Mouse (Mus musculus): ENCODE results near the gene Slc44a2. TPM values are rescaled to one million over a fixed set of nuclear protein-coding genes. Genes with fewer than 3 reads are reported as not detected.

The Slc44a2 gene
- polyA plus RNA-seq, 1 experiment from 2014 or later = 86.0 TPM

DNA sequence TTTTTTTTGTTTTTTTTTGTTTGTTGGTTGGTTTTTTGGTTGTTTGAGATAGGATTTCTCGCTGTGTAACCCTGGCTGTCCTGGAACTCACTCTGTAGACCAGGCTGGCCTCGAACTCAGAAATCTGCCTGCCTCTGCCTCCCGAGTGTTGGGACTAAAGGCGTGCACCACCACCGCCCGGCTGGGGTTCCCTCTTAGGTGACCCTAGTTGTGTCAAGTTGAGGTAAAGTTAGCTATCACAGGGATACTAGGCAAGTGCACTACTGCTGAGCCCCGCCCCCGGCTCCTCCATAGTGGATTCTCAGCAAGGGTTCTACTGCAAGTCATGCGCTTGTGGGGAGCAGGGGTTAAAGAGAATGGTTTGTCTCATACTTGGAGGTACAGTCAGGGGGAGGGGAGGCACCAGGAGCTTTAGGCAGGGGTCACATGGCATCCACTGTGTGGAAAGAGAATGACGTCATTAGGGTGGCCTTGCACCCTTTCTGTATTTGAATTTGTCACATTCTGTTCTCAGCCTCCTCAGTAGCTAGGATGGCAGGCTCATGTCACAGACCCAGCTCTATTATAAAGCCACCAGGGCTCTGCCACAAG, 9.3 kb downstream of the Slc44a2 start:
- Histone ChIP-seq H3K27me3 (ENCODE audit: control insufficient read depth, insufficient read depth, low read length) (no peaks in the 10 kb centered on the region), H3K9me3 (replicated peaks; ENCODE audit: control insufficient read depth, low read length) (no peaks in the 10 kb centered on the region), H3K4me1 (ENCODE audit: control insufficient read depth, insufficient read depth, low read length) (no peaks in the 10 kb centered on the region; the same call in 1 of the 2 replicates), H3K9ac (replicated peaks; ENCODE audit: low read length) (no peak overlapping the region), H3K4me2 (ENCODE audit: low read depth, low read length) (no peak overlapping the region), H3K27ac (replicated peaks; ENCODE audit: low read depth, low read length) (no peak overlapping the region), H3K4me3 (ENCODE audit: low read depth, low read length) (no peak overlapping the region), H3K36me3 (replicated peaks; ENCODE audit: control insufficient read depth, insufficient read depth, low read depth, low read length) (no peaks in the 10 kb centered on the region)
- WGBS = 94% methylated on average over 10 of the region's 10 CpGs
- DNase-seq (ENCODE audit: low spot score) = no peak
- ATAC-seq (replicated peaks; ENCODE audit: insufficient number of reproducible peaks, low FRiP score, low TSS enrichment, low read depth) = no peak

- no peak overlapping the region for H3K4me3 ChIP-seq (ENCODE audit: low read depth, low read length)
- DNase-seq (ENCODE audit: low spot score) = no peak
- H3K9me3 ChIP-seq (replicated peaks; ENCODE audit: control insufficient read depth, low read length) = no peaks in the 10 kb centered on the region
- H3K4me2 ChIP-seq (ENCODE audit: low read depth, low read length) = no peak overlapping the region
- no peaks in the 10 kb centered on the region; the same call in 1 of the 2 replicates for H3K4me1 ChIP-seq (ENCODE audit: control insufficient read depth, insufficient read depth, low read length)
- no peak overlapping the region for H3K27ac ChIP-seq (replicated peaks; ENCODE audit: low read depth, low read length)
- 87% methylated on average over 12 of the region's 12 CpGs for WGBS
- no peaks in the 10 kb centered on the region for H3K36me3 ChIP-seq (replicated peaks; ENCODE audit: control insufficient read depth, insufficient read depth, low read depth, low read length)
- no peak overlapping the region for H3K9ac ChIP-seq (replicated peaks; ENCODE audit: low read length)
- no peaks in the 10 kb centered on the region for H3K27me3 ChIP-seq (ENCODE audit: control insufficient read depth, insufficient read depth, low read length)
- ATAC-seq (replicated peaks; ENCODE audit: insufficient number of reproducible peaks, low FRiP score, low TSS enrichment, low read depth) = no peak
Measured at GRCm38 (mm10) chr9:21331365-21332140, 11.1 kb downstream of the Slc44a2 start.

GRCm38 (mm10) chr9:21332161-21333061, 11.9 kb downstream of the Slc44a2 start:
- H3K4me3 ChIP-seq (ENCODE audit: low read depth, low read length) = no peak overlapping the region
- H3K4me2 ChIP-seq (ENCODE audit: low read depth, low read length) = no peak overlapping the region
- DNase-seq (ENCODE audit: low spot score) (peak; percentile 9), ATAC-seq (replicated peaks; ENCODE audit: insufficient number of reproducible peaks, low FRiP score, low TSS enrichment, low read depth) (peak; percentile 8; the same call in 1 of the 2 replicates)
- no peaks in the 10 kb centered on the region for H3K9me3 ChIP-seq (replicated peaks; ENCODE audit: control insufficient read depth, low read length)
- no peaks in the 10 kb centered on the region for H3K36me3 ChIP-seq (replicated peaks; ENCODE audit: control insufficient read depth, insufficient read depth, low read depth, low read length)
- H3K4me1 ChIP-seq (ENCODE audit: control insufficient read depth, insufficient read depth, low read length) = no peaks in the 10 kb centered on the region; the same call in 1 of the 2 replicates
- 40% methylated on average over 9 of the region's 9 CpGs for WGBS
- no peaks in the 10 kb centered on the region for H3K27me3 ChIP-seq (ENCODE audit: control insufficient read depth, insufficient read depth, low read length)
- H3K9ac ChIP-seq (replicated peaks; ENCODE audit: low read length) = no peak overlapping the region
- no peak overlapping the region for H3K27ac ChIP-seq (replicated peaks; ENCODE audit: low read depth, low read length)

GRCm38 (mm10) chr9:21333523-21333922, 13.0 kb downstream of the Slc44a2 start:
- Histone ChIP-seq H3K4me1 (ENCODE audit: control insufficient read depth, insufficient read depth, low read length) (no peaks in the 10 kb centered on the region; the same call in 1 of the 2 replicates), H3K36me3 (replicated peaks; ENCODE audit: control insufficient read depth, insufficient read depth, low read depth, low read length) (no peaks in the 10 kb centered on the region), H3K27me3 (ENCODE audit: control insufficient read depth, insufficient read depth, low read length) (no peaks in the 10 kb centered on the region), H3K27ac (replicated peaks; ENCODE audit: low read depth, low read length) (no peak overlapping the region), H3K9me3 (replicated peaks; ENCODE audit: control insufficient read depth, low read length) (no peaks in the 10 kb centered on the region), H3K9ac (replicated peaks; ENCODE audit: low read length) (no peak overlapping the region), H3K4me2 (ENCODE audit: low read depth, low read length) (no peak overlapping the region), H3K4me3 (ENCODE audit: low read depth, low read length) (no peak overlapping the region)
- 88% methylated on average over 1 of the region's 1 CpGs for WGBS
- no peak for ATAC-seq (replicated peaks; ENCODE audit: insufficient number of reproducible peaks, low FRiP score, low TSS enrichment, low read depth)
- no peak for DNase-seq (ENCODE audit: low spot score)

DNA sequence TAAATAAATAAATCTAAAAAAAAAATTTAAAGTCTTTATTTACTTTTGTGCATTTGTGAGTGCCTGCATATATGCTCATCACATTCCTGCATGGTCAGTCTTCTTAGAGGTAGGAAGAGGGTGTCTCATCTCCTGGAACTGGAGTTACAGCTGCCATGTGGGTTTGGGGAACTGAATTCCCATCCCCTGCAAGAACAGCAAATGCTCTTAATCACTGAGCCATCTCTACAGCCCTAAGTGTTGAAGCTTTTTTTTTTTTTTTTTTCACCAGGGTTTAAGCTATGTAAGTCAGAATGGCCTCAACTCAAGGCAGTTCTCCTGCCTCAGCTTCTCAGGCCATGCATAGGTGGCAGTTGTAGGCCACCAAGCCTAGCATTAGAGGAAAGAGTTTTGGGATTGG, 14.2 kb downstream of the Slc44a2 start:
- DNase-seq (ENCODE audit: low spot score) (no peak), ATAC-seq (replicated peaks; ENCODE audit: insufficient number of reproducible peaks, low FRiP score, low TSS enrichment, low read depth) (no peak)
- Histone ChIP-seq H3K9ac (replicated peaks; ENCODE audit: low read length) (no peak overlapping the region), H3K4me2 (ENCODE audit: low read depth, low read length) (no peak overlapping the region), H3K27ac (replicated peaks; ENCODE audit: low read depth, low read length) (no peak overlapping the region), H3K27me3 (ENCODE audit: control insufficient read depth, insufficient read depth, low read length) (no peaks in the 10 kb centered on the region), H3K4me1 (ENCODE audit: control insufficient read depth, insufficient read depth, low read length) (no peaks in the 10 kb centered on the region; the same call in 1 of the 2 replicates), H3K9me3 (replicated peaks; ENCODE audit: control insufficient read depth, low read length) (no peaks in the 10 kb centered on the region), H3K36me3 (replicated peaks; ENCODE audit: control insufficient read depth, insufficient read depth, low read depth, low read length) (no peaks in the 10 kb centered on the region), H3K4me3 (ENCODE audit: low read depth, low read length) (no peak overlapping the region)

DNA sequence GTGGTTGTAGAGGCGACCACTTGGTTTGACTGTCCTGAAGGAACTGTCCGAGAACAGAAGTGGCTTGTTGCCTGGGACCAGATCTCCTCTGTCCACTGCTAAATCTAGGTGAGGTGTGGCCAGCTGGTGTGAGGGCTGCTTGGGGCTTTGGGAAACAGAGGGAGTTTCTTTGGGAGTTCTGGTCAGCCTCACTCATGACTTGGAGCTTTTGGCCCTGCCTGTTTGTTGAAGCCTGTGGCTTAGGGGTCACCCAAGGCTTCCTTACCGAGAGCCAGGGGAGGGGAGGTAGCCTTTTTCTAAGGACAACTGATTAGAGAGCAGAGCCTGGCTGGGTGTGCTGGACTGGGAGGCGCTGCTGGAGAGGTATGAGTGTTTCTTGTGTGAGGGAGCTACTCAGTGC, 14.9 kb downstream of the Slc44a2 start:
- H3K4me3 ChIP-seq (ENCODE audit: low read depth, low read length) = no peak overlapping the region
- H3K9me3 ChIP-seq (replicated peaks; ENCODE audit: control insufficient read depth, low read length) = no peaks in the 10 kb centered on the region
- WGBS = 81% methylated on average over 4 of the region's 4 CpGs
- H3K9ac ChIP-seq (replicated peaks; ENCODE audit: low read length) = no peak overlapping the region
- ATAC-seq (replicated peaks; ENCODE audit: insufficient number of reproducible peaks, low FRiP score, low TSS enrichment, low read depth) (no peak), DNase-seq (ENCODE audit: low spot score) (no peak)
- no peak overlapping the region for H3K27ac ChIP-seq (replicated peaks; ENCODE audit: low read depth, low read length)
- H3K4me1 ChIP-seq (ENCODE audit: control insufficient read depth, insufficient read depth, low read length) = no peaks in the 10 kb centered on the region; the same call in 1 of the 2 replicates
- no peaks in the 10 kb centered on the region; the same call in 1 of the 2 replicates for H3K36me3 ChIP-seq (replicated peaks; ENCODE audit: control insufficient read depth, insufficient read depth, low read depth, low read length)
- H3K27me3 ChIP-seq (ENCODE audit: control insufficient read depth, insufficient read depth, low read length) = no peaks in the 10 kb centered on the region
- no peak overlapping the region for H3K4me2 ChIP-seq (ENCODE audit: low read depth, low read length)

DNA sequence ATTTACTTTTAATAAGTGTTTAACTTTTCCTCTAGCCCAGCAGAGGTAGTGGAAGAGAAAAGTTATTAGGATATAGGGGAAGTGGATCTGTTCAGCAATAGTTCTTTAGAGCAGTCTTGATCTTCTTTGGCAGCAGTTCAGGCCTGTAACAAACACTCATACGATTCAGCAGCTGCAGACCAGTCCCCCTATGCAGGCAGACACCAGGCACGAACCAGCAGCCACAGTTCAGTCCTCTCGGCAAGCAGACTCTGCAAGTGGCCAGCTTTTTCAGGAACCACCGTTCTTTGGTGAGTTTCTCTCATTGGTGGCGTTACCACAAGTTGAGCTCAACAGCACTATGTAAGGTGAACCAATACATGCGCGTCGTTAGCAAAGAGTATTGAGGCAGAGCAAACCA, 16.0 kb downstream of the Slc44a2 start:
- 85% methylated on average over 8 of the region's 8 CpGs for WGBS
- H3K27me3 ChIP-seq (ENCODE audit: control insufficient read depth, insufficient read depth, low read length) = no peaks in the 10 kb centered on the region
- no peak overlapping the region for H3K27ac ChIP-seq (replicated peaks; ENCODE audit: low read depth, low read length)
- H3K9me3 ChIP-seq (replicated peaks; ENCODE audit: control insufficient read depth, low read length) = no peaks in the 10 kb centered on the region
- H3K4me1 ChIP-seq (ENCODE audit: control insufficient read depth, insufficient read depth, low read length) = no peaks in the 10 kb centered on the region; the same call in 1 of the 2 replicates
- DNase-seq (ENCODE audit: low spot score) (no peak), ATAC-seq (replicated peaks; ENCODE audit: insufficient number of reproducible peaks, low FRiP score, low TSS enrichment, low read depth) (no peak)
- no peak overlapping the region for H3K4me3 ChIP-seq (ENCODE audit: low read depth, low read length)
- H3K9ac ChIP-seq (replicated peaks; ENCODE audit: low read length) = no peak overlapping the region
- no peak overlapping the region for H3K4me2 ChIP-seq (ENCODE audit: low read depth, low read length)
- no peaks in the 10 kb centered on the region; the same call in 1 of the 2 replicates for H3K36me3 ChIP-seq (replicated peaks; ENCODE audit: control insufficient read depth, insufficient read depth, low read depth, low read length)

All from embryonic facial prominence, embryonic 11.5 days (tissue).